Mouse (Mus musculus) B cell, adult 67 days (primary cell): ENCODE results near the gene Vmn1r138. TPM values are rescaled to one million over a fixed set of nuclear protein-coding genes. Genes with fewer than 3 reads are reported as not detected.

Experiments
- total RNA-seq, 2 experiments: library from RNA; stranded (reverse); gene quantifications; 4 replicates each; pipeline ENCODE4 v1.2.4; 2023

Gene Vmn1r138
- total RNA-seq = not detected

DNA sequence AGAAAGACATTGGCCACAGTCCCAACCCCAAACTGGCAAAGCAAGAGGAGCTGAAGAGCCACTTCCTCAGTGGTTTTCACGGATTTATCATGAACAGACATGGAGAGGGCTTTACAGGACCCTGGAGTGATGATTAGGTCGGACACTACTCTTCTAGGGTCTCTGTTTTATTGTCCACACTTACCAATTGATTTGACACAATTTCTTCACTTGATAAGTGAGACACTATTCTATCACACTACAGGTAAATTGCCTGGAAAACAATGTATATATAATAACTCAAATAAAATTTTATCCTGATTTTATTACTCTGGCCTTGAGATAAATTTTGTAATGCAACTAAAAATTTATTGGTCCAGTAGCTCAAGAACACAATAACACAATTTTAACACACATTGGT lies at the start of gene Vmn1r138:
TSS of gene Vmn1r138 (minus strand) at position 101 of the 400 bp plus-strand sequence.

DNA sequence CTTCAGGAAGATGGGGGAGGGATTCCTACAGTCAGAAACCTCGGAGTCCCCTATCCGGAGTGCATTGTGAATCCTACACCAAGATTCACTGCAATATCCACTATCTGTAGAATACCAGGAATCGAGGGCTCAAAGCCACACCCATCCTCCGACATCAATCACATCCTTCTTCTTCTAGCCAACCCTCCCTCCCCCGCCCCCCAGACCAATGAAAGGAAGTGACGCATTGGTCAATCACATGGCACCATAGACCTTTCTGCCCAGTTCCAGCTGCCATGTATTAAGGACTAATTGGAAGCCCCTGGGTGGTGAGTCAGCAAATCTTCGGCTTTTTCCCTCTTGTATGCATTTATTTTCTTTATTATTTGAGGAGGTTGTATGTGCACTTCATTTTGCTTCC lies 40.1 kb upstream of the Vmn1r138 start, which contains the start of gene Vmn1r139:
TSS of gene Vmn1r139 (plus strand) at position 301 of the 400 bp plus-strand sequence.

DNA sequence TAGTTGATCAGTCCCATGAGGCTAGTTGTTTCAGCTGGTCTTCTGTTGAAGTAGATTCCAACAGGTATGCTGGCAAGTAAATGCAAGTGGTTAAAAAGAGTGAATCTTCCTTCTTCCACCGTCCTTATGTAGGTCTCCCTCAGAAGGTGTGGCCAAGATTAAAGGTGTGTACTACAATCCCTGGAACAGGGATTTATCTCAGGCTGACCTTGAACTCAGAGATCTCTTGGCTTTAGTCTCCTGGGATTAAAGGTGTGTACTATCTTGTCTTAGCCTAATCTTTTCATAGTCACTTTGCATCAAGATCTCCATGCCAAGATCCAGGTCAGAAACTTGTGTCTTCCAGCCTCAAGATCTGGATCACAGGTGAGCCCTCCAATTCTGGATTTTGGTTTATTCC lies 27.5 kb upstream of the Vmn1r138 start, which contains the start of gene Gm6176:
TSS of gene Gm6176 (minus strand) at position 101 of the 400 bp plus-strand sequence.

DNA sequence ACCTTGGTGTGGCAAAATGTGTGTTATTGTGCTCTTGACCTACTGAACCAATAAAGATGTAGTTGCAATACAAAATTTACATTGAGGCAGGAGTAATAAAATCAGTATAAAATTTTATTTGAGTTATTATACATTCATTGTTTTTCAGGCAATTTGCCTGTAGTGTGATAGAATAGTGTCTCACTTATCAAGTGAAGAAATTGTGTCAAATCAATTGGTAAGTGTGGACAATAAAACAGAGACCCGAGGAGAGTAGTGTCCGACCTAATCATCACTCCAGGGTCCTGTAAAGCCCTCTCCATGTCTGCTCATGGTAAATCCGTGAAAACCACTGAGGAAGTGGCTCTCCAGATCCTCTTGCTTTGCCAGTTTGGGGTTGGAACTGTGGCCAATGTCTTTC lies 34.4 kb downstream of the Vmn1r138 start, which contains the start of gene Vmn1r137:
TSS of gene Vmn1r137 (plus strand) at position 301 of the 400 bp plus-strand sequence.

Other genes starting within 250 kb of the Vmn1r138 start
- not detected for gene Gm4177, start 232.2 kb downstream of the Vmn1r138 start, total RNA-seq
- gene Vmn1r135, start 196.5 kb downstream of the Vmn1r138 start, total RNA-seq = not detected
- not detected for gene Gm5725, start 184.6 kb downstream of the Vmn1r138 start, total RNA-seq
- gene Gm5891, start 107.6 kb downstream of the Vmn1r138 start, total RNA-seq = not detected
- gene Vmn1r137, start 34.3 kb downstream of the Vmn1r138 start, total RNA-seq = not detected
- gene Gm6176, start 27.4 kb upstream of the Vmn1r138 start, total RNA-seq = not detected
- not detected for gene Vmn1r139, start 40.2 kb upstream of the Vmn1r138 start, total RNA-seq
- gene Gm16451, start 89.3 kb upstream of the Vmn1r138 start, total RNA-seq = not detected
- gene Gm10666, start 105.8 kb upstream of the Vmn1r138 start, total RNA-seq = not detected
- gene Vmn1r142, start 135.1 kb upstream of the Vmn1r138 start, total RNA-seq = not detected
- gene Vmn1r143, start 160.5 kb upstream of the Vmn1r138 start, total RNA-seq = not detected
- gene Gm8653, start 172.4 kb upstream of the Vmn1r138 start, total RNA-seq = not detected
- gene Gm8453, start 200.6 kb upstream of the Vmn1r138 start, total RNA-seq = not detected